Mouse (Mus musculus) lung, postnatal 0 days (tissue): ENCODE results near the gene Abcc9. TPM values are rescaled to one million over a fixed set of nuclear protein-coding genes. Genes with fewer than 3 reads are reported as not detected.

ENCODE experiments used
- ATAC-seq: fragments of 200-750 bp; cut with Nextera tagmentation; 2 replicates; pipeline ENCODE4 v1.8.0; 2017; ENCODE audit warnings: moderate library complexity
- DNase-seq: peaks from one replicate; pipeline ENCODE4 v3.0.0-alpha.2; 2016; ENCODE audit warnings: low spot score
- H3K27ac ChIP-seq: fragments of 300-500 bp; sonication (generic); 2 replicates; pipeline ENCODE4 v1.5.1; 2014; ENCODE audit warnings: antibody characterized with exemption, mild to moderate bottlenecking, low read length, mixed read lengths
- H3K27me3 ChIP-seq: fragments of 300-500 bp; sonication (generic); replicated peaks from 2 replicates; pipeline ENCODE4 v1.6.1; 2014; ENCODE audit warnings: low read length, mixed read lengths; ENCODE audit not compliant: insufficient read depth
- H3K36me3 ChIP-seq: fragments of 300-500 bp; sonication (generic); 2 replicates; pipeline ENCODE4 v1.6.1; 2014; ENCODE audit warnings: low read length, mixed read lengths; ENCODE audit not compliant: insufficient read depth
- H3K4me1 ChIP-seq: fragments of 300-500 bp; sonication (generic); 2 replicates; pipeline ENCODE4 v1.6.1; 2014; ENCODE audit warnings: antibody characterized with exemption, low read depth, low read length, mixed read lengths; ENCODE audit not compliant: insufficient read depth
- H3K4me2 ChIP-seq: fragments of 300-500 bp; sonication (generic); replicated peaks from 2 replicates; pipeline ENCODE4 v1.6.1; 2014; ENCODE audit warnings: low read depth, mild to moderate bottlenecking, low read length, moderate library complexity, mixed read lengths
- H3K4me3 ChIP-seq: fragments of 300-500 bp; sonication (generic); 2 replicates; pipeline ENCODE4 v1.5.1; 2014; ENCODE audit warnings: low read depth, low read length
- H3K9ac ChIP-seq: fragments of 300-500 bp; sonication (generic); replicated peaks from 2 replicates; pipeline ENCODE4 v1.6.1; 2014; ENCODE audit warnings: low read depth, mild to moderate bottlenecking
- H3K9me3 ChIP-seq: fragments of 300-500 bp; sonication (generic); 2 replicates; pipeline ENCODE4 v1.6.1; 2016; ENCODE audit warnings: low read length, mixed read lengths
- CTCF ChIP-seq: IDR thresholded peaks from 2 replicates; pipeline ENCODE4 v1.5.1; 2016; ENCODE audit warnings: antibody characterized with exemption, mild to moderate bottlenecking
- EP300 ChIP-seq: IDR thresholded peaks from 2 replicates; pipeline ENCODE4 v1.6.1; 2016; ENCODE audit warnings: antibody characterized with exemption, mild to moderate bottlenecking, control low read depth
- WGBS: fragments of 180-500 bp; shearing (Covaris S2); extraction: QIAGEN DNeasy Blood & Tissue Kit; methylation state at CpG from one replicate; pipeline ENCODE4 v1.1.7; 2014; 5-methylcytosine and 5-hydroxymethylcytosine counted together
- polyA plus RNA-seq: library from polyadenylated mRNA; unstranded; fragments of >200 nt; fragmentation: Nextera tagmentation; extraction: Ambion mirVana; gene quantifications from 2 replicates; pipeline ENCODE4 v1.2.1, GENCODE M21; 2015

Gene Abcc9
- polyA plus RNA-seq, 1 experiment from 2014 or later: 2.4 TPM

GRCm38 (mm10) chr6:142542082-142542799 is 159.9 kb downstream of the Abcc9 start:
- H3K4me2 ChIP-seq: no peak overlapping the region
- no peak overlapping the region for H3K27ac ChIP-seq
- no peak overlapping the region for H3K4me3 ChIP-seq
- peaks cover 3% of the 10 kb centered on the region; the same call in 1 of the 2 replicates for H3K4me1 ChIP-seq
- no peaks in the 10 kb centered on the region for H3K36me3 ChIP-seq
- H3K9ac ChIP-seq: no peak overlapping the region
- TF ChIP-seq EP300 (no peak), CTCF (no peak)
- no peaks in the 10 kb centered on the region for H3K9me3 ChIP-seq
- ATAC-seq (no peak), DNase-seq (no peak)
- WGBS: 49% methylated on average over 8 of the region's 8 CpGs
- no peaks in the 10 kb centered on the region for H3K27me3 ChIP-seq

- no peak overlapping the region for H3K9ac ChIP-seq
- no peak overlapping the region for H3K27ac ChIP-seq
- H3K4me3 ChIP-seq: no peak overlapping the region
- peaks cover 3% of the 10 kb centered on the region; the same call in 1 of the 2 replicates for H3K4me1 ChIP-seq
- WGBS: 58% methylated on average over 10 of the region's 10 CpGs
- DNase-seq: no peak
- no peak overlapping the region for H3K4me2 ChIP-seq
- H3K36me3 ChIP-seq: no peaks in the 10 kb centered on the region
- no peak for ATAC-seq
- TF ChIP-seq CTCF (no peak), EP300 (no peak)
- no peaks in the 10 kb centered on the region for H3K27me3 ChIP-seq
- H3K9me3 ChIP-seq: no peaks in the 10 kb centered on the region
Observed at GRCm38 (mm10) chr6:142540561-142541160, 161.5 kb downstream of the Abcc9 start.

GRCm38 (mm10) chr6:142540131-142540530 is 162.0 kb downstream of the Abcc9 start:
- Histone ChIP-seq H3K36me3 (no peaks in the 10 kb centered on the region), H3K27me3 (no peaks in the 10 kb centered on the region), H3K9ac (no peak overlapping the region), H3K4me2 (no peak overlapping the region), H3K27ac (no peak overlapping the region), H3K4me1 (peaks cover 3% of the 10 kb centered on the region; the same call in 1 of the 2 replicates), H3K9me3 (no peaks in the 10 kb centered on the region), H3K4me3 (no peak overlapping the region)
- DNase-seq (no peak), ATAC-seq (no peak)
- WGBS: 68% methylated on average over 5 of the region's 5 CpGs
- TF ChIP-seq CTCF (no peak), EP300 (no peak)

GRCm38 (mm10) chr6:142538503-142538902 is 163.6 kb downstream of the Abcc9 start:
- H3K27me3 ChIP-seq: no peaks in the 10 kb centered on the region
- 36% methylated on average over 17 of the region's 17 CpGs for WGBS
- no peaks in the 10 kb centered on the region for H3K9me3 ChIP-seq
- no peaks in the 10 kb centered on the region for H3K36me3 ChIP-seq
- H3K27ac ChIP-seq: no peak overlapping the region
- TF ChIP-seq CTCF (no peak), EP300 (no peak)
- H3K4me3 ChIP-seq: no peak overlapping the region
- 0 out of 2 replicates have a peak overlapping the region, but pooled peaks have one; percentile 12 for H3K4me2 ChIP-seq
- DNase-seq (peak; percentile 72), ATAC-seq (peak; percentile 81)
- no peak overlapping the region for H3K9ac ChIP-seq
- H3K4me1 ChIP-seq: peaks cover 3% of the 10 kb centered on the region; the same call in 1 of the 2 replicates

Other genes with a start within 250 kb of the Abcc9 start
- not detected in 2 replicates for gene Gys2, start 229.2 kb downstream of the Abcc9 start, polyA plus RNA-seq
- gene Ldhb, start 194.4 kb downstream of the Abcc9 start, polyA plus RNA-seq: 182 and 184 TPM in 2 replicates
- gene Kcnj8, start 130.7 kb downstream of the Abcc9 start, polyA plus RNA-seq: 17.7 and 21.5 TPM in 2 replicates
- gene Cmas, start 54.4 kb upstream of the Abcc9 start, polyA plus RNA-seq: 53.5 and 53.6 TPM in 2 replicates
- gene Sult6b2, start 102.2 kb upstream of the Abcc9 start, polyA plus RNA-seq: not detected in 2 replicates